Mouse (Mus musculus): ENCODE results near the gene Gm29289.
"Not testable (repeated sequence)": the region's sequence is repeated elsewhere in the genome, so short reads cannot be mapped to it uniquely, and the experiment has no call there.

Gm29289 gene

DNA sequence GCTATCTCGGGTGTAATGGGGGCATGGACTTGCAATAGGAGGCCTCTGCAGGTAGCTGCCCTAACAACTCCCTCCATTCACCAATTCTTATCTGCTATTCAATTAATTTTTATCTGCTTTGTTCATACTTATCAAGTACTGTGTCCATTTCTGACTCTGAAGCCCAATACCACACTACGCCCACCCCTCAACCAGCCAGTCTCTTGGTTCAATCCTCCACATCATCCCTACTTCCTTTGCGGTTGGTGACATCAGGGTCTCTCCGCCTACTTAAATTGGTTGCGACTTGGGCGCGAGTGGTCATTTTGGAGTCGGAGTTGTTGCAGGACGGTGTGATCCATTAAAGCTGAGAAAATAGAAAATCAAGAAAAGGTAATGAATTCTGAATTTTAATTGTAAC, at the start of gene Gm29289:
TSS of gene Gm29289 (plus strand) at position 301 of the 400 bp plus-strand sequence.
- DNase-seq (ENCODE audit: low read depth, low spot score) = not testable (repeated sequence)

DNA sequence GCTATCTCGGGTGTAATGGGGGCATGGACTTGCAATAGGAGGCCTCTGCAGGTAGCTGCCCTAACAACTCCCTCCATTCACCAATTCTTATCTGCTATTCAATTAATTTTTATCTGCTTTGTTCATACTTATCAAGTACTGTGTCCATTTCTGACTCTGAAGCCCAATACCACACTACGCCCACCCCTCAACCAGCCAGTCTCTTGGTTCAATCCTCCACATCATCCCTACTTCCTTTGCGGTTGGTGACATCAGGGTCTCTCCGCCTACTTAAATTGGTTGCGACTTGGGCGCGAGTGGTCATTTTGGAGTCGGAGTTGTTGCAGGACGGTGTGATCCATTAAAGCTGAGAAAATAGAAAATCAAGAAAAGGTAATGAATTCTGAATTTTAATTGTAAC, 31.7 kb upstream of the Gm29289 start, which contains the start of gene Gm10352:
TSS of gene Gm10352 (plus strand) at position 301 of the 400 bp plus-strand sequence.
- not testable (repeated sequence) for DNase-seq (ENCODE audit: low read depth, low spot score)

All from forelimb bud, embryonic 11.5 days (tissue).